Mouse (Mus musculus): Measurements from ENCODE around the gene Cct3. TPM values are rescaled to one million over a fixed set of nuclear protein-coding genes. Genes with fewer than 3 reads are reported as not detected.
"Not testable (repeated sequence)": the region's sequence is repeated elsewhere in the genome, so short reads cannot be mapped to it uniquely, and the experiment has no call there.

Cct3 gene
- polyA plus RNA-seq, 1 experiment from 2014 or later = 746 TPM

DNA sequence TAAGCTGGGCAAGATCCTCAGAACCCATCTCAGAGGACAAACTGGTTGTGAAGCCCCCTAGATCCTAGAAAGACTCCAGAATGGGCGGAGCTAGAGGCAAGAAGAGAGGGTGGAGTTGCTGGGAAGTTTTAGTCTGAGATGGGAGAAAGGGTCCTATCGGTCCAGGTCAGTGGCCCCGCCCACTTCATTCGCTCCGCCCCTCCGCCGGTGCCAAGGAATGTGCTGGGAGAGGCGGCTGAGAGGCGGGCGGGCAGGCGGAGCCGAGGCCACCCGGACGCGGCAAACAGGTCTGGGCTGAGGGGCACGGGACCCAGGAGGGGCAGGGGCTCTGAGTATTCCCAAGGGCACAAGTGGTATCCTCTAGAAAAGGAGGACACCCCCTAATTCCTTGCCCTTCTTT is 67.4 kb downstream of the Cct3 start, which contains the start of gene Paqr6:
Paqr6 (plus strand) TSS at position 248 of the 400 bp plus-strand sequence.
- Histone ChIP-seq H3K27me3 (ENCODE audit: control insufficient read depth, insufficient read depth, low read length) (peaks cover 14% of the 10 kb centered on the region), H3K4me1 (ENCODE audit: control insufficient read depth, insufficient read depth, low read length) (no peaks in the 10 kb centered on the region), H3K9ac (ENCODE audit: low read length) (no peak within 1 kb of the TSS), H3K9me3 (ENCODE audit: control insufficient read depth, low read length) (no peaks in the 10 kb centered on the region), H3K36me3 (ENCODE audit: control insufficient read depth, insufficient read depth, low read length) (peaks cover 21% of the 10 kb centered on the region), H3K27ac (ENCODE audit: low read depth, low read length) (no peak within 1 kb of the TSS), H3K4me3 (ENCODE audit: low read depth, low read length) (no peak within 1 kb of the TSS), H3K4me2 (no peak within 1 kb of the TSS)
- ATAC-seq (ENCODE audit: low FRiP score) (no peak), DNase-seq (ENCODE audit: low spot score, missing footprints) (no peak)
- WGBS = 1% methylated on average over 16 of the region's 16 CpGs

DNA sequence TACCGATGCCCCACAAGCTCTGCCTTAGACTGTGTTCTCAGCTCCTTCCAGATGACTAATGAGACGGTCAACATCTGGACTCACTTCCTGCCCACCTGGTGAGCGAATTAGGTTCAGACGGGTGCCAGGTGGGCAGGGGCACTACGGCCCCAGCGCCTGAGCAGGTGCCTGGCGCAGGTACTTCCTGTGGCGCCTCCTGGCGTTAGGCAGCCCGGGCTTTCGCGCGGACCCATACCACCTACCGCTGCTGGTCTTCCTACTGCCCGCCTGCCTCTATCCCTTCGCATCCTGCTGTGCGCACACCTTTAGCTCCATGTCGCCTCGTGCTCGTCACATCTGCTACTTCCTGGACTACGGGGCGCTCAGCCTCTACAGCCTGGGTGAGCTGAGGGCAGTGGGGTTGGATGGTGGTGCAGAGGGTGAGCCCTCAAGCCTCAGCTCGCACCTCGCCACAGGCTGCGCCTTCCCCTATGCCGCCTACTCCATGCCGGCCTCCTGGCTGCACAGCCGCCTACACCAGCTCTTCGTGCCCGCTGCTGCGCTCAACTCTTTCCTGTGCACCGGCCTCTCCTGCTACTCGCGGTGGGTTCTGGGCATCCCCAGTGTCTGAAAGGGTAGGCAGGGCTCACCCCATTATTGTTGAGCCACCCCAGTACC is 68.9 kb downstream of the Cct3 start:
- 42% methylated on average over 34 of the region's 34 CpGs for WGBS
- Histone ChIP-seq H3K4me2 (no peak overlapping the region), H3K27ac (ENCODE audit: low read depth, low read length) (no peak overlapping the region), H3K36me3 (ENCODE audit: control insufficient read depth, insufficient read depth, low read length) (peaks cover 8% of the 10 kb centered on the region), H3K9me3 (ENCODE audit: control insufficient read depth, low read length) (peaks cover 2% of the 10 kb centered on the region; the same call in 1 of the 2 replicates), H3K9ac (ENCODE audit: low read length) (no peak overlapping the region), H3K27me3 (ENCODE audit: control insufficient read depth, insufficient read depth, low read length) (peaks cover 14% of the 10 kb centered on the region), H3K4me1 (ENCODE audit: control insufficient read depth, insufficient read depth, low read length) (no peaks in the 10 kb centered on the region), H3K4me3 (ENCODE audit: low read depth, low read length) (no peak overlapping the region)
- no peak for DNase-seq (ENCODE audit: low spot score, missing footprints)
- no peak for ATAC-seq (ENCODE audit: low FRiP score)

DNA sequence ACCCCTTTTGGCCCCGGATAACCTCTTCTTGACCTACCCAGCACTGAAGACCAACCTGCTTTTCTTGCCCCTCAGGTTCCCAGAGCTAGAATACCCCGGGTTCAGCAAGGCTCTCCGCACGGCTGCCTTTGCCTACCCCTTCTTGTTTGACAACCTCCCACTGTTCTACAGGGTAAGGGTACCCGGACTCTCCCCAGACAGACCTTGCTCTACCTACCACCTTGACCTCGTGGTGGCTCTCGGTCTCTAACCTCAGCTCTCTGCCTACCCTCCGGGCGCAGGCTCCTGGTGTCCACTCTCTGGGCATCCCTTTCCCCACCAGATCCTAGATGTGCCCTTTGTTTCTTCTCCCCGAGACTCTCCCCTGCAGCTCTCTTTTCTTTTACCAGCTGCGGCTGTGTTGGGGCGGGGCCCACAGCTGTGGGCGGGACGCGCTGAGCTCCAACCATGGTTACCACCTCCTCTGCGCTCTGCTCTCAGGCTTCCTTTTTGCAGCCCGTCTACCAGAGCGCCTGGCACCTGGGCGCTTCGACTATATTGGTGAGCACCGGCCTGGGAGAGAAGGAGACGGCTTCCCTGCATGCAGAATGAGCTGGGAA is 70.0 kb downstream of the Cct3 start:
- 5% methylated on average over 18 of the region's 22 CpGs for WGBS
- peaks cover 14% of the 10 kb centered on the region for H3K27me3 ChIP-seq (ENCODE audit: control insufficient read depth, insufficient read depth, low read length)
- DNase-seq (ENCODE audit: low spot score, missing footprints); H3K4me3 ChIP-seq (ENCODE audit: low read depth, low read length); H3K9me3 ChIP-seq (ENCODE audit: control insufficient read depth, low read length); H3K4me1 ChIP-seq (ENCODE audit: control insufficient read depth, insufficient read depth, low read length); H3K27ac ChIP-seq (ENCODE audit: low read depth, low read length); H3K36me3 ChIP-seq (ENCODE audit: control insufficient read depth, insufficient read depth, low read length): not testable (repeated sequence)
- ATAC-seq (ENCODE audit: low FRiP score) = peak; percentile 76
- H3K9ac ChIP-seq (ENCODE audit: low read length) = peak overlapping the region; percentile 38; the same call in 1 of the 2 replicates
- H3K4me2 ChIP-seq = peak overlapping the region; percentile 28; the same call in 1 of the 2 replicates

DNA sequence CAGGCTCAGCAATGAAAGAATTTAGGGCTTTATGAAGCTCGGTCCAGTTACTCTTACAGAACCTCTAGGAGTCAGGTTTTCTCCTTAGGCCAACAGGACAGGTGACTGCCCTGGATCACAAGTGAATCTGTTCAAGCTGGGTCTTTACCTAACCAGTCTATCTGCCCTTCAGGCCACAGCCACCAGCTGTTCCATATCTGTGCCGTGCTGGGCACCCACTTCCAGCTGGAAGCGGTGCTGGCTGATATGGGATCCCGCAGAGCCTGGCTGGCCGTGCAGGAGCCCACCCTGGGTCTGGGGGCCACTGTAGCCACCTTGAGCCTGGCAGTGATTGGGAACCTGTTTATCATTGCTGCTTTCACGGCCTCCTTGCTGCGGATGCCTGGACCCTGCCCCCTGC is 70.6 kb downstream of the Cct3 start:
- H3K9me3 ChIP-seq (ENCODE audit: control insufficient read depth, low read length); H3K4me3 ChIP-seq (ENCODE audit: low read depth, low read length); DNase-seq (ENCODE audit: low spot score, missing footprints); H3K27ac ChIP-seq (ENCODE audit: low read depth, low read length); H3K36me3 ChIP-seq (ENCODE audit: control insufficient read depth, insufficient read depth, low read length); H3K9ac ChIP-seq (ENCODE audit: low read length); H3K4me2 ChIP-seq; H3K4me1 ChIP-seq (ENCODE audit: control insufficient read depth, insufficient read depth, low read length): not testable (repeated sequence)
- ATAC-seq (ENCODE audit: low FRiP score) = peak; percentile 24; the same call in 1 of the 2 replicates
- 38% methylated on average over 3 of the region's 7 CpGs for WGBS
- H3K27me3 ChIP-seq (ENCODE audit: control insufficient read depth, insufficient read depth, low read length) = peaks cover 14% of the 10 kb centered on the region

DNA sequence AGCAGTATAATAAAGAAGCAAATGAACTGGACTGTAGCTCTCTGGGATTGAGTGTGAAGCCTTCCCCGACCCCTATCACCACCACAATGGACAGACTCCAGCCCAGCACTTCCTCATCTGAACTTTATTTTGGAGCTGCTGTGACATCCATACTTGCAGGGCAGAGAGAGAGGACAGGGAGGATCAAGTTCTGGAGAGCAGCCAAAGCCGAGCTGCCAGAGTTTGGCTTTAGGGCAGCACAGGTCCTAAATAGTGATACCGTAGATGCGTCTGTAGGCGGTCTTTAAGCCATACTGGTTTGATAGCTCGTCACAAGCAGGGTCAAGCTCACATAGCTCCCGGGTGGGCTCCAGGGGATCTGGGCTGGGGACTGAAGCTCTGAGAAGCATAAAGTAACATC is 71.6 kb downstream of the Cct3 start:
- H3K4me1 ChIP-seq (ENCODE audit: control insufficient read depth, insufficient read depth, low read length); ATAC-seq (ENCODE audit: low FRiP score); H3K4me3 ChIP-seq (ENCODE audit: low read depth, low read length); H3K36me3 ChIP-seq (ENCODE audit: control insufficient read depth, insufficient read depth, low read length); H3K9me3 ChIP-seq (ENCODE audit: control insufficient read depth, low read length); H3K27ac ChIP-seq (ENCODE audit: low read depth, low read length); H3K4me2 ChIP-seq; H3K9ac ChIP-seq (ENCODE audit: low read length); DNase-seq (ENCODE audit: low spot score, missing footprints): not testable (repeated sequence)
- peaks cover 14% of the 10 kb centered on the region for H3K27me3 ChIP-seq (ENCODE audit: control insufficient read depth, insufficient read depth, low read length)
- WGBS = 89% methylated on average over 7 of the region's 7 CpGs

Other genes starting within 250 kb of the Cct3 start
- gene Naxe, start 238.6 kb upstream of the Cct3 start, polyA plus RNA-seq (2014; fragmentation: Nextera tagmentation; extraction: Ambion mirVana) = 126 and 128 TPM in 2 replicates
- not detected in 2 replicates for gene Ttc24, start 218.8 kb upstream of the Cct3 start, polyA plus RNA-seq (2014; fragmentation: Nextera tagmentation; extraction: Ambion mirVana)
- gene Iqgap3, start 215.1 kb upstream of the Cct3 start, polyA plus RNA-seq (2014; fragmentation: Nextera tagmentation; extraction: Ambion mirVana) = 15.0 and 16.5 TPM in 2 replicates
- gene Mef2d, start 154.7 kb upstream of the Cct3 start, polyA plus RNA-seq (2014; fragmentation: Nextera tagmentation; extraction: Ambion mirVana) = 9.0 and 10.9 TPM in 2 replicates
- 0.15 TPM in 1 of 2 replicates, not detected in the other for gene Rhbg, start 42.4 kb upstream of the Cct3 start, polyA plus RNA-seq (2014; fragmentation: Nextera tagmentation; extraction: Ambion mirVana)
- gene Gm38392, start 9.9 kb upstream of the Cct3 start, polyA plus RNA-seq (2014; fragmentation: Nextera tagmentation; extraction: Ambion mirVana) = 0.11 TPM in 1 of 2 replicates, not detected in the other
- 7.5 and 7.9 TPM in 2 replicates for gene Tsacc, start 117 bp upstream of the Cct3 start, polyA plus RNA-seq (2014; fragmentation: Nextera tagmentation; extraction: Ambion mirVana)
- gene Glmp, start 27.9 kb downstream of the Cct3 start, polyA plus RNA-seq (2014; fragmentation: Nextera tagmentation; extraction: Ambion mirVana) = 70.2 and 73.7 TPM in 2 replicates
- 0.90 and 1.4 TPM in 2 replicates for gene Tmem79, start 39.0 kb downstream of the Cct3 start, polyA plus RNA-seq (2014; fragmentation: Nextera tagmentation; extraction: Ambion mirVana)
- 45.8 and 46.8 TPM in 2 replicates for gene Smg5, start 39.1 kb downstream of the Cct3 start, polyA plus RNA-seq (2014; fragmentation: Nextera tagmentation; extraction: Ambion mirVana)
- 0.15 and 0.29 TPM in 2 replicates for gene Paqr6, start 67.5 kb downstream of the Cct3 start, polyA plus RNA-seq (2014; fragmentation: Nextera tagmentation; extraction: Ambion mirVana)
- gene Bglap3, start 75.6 kb downstream of the Cct3 start, polyA plus RNA-seq (2014; fragmentation: Nextera tagmentation; extraction: Ambion mirVana) = 0.08 and 0.12 TPM in 2 replicates
- gene Bglap2, start 81.6 kb downstream of the Cct3 start, polyA plus RNA-seq (2014; fragmentation: Nextera tagmentation; extraction: Ambion mirVana) = not detected in 2 replicates
- gene Bglap, start 87.3 kb downstream of the Cct3 start, polyA plus RNA-seq (2014; fragmentation: Nextera tagmentation; extraction: Ambion mirVana) = 0.48 TPM in 1 of 2 replicates, not detected in the other
- gene Pmf1, start 113.2 kb downstream of the Cct3 start, polyA plus RNA-seq (2014; fragmentation: Nextera tagmentation; extraction: Ambion mirVana) = 128 and 132 TPM in 2 replicates
- gene Slc25a44, start 128.0 kb downstream of the Cct3 start, polyA plus RNA-seq (2014; fragmentation: Nextera tagmentation; extraction: Ambion mirVana) = 20.8 and 22.3 TPM in 2 replicates
- 6.3 and 6.8 TPM in 2 replicates for gene Sema4a, start 164.1 kb downstream of the Cct3 start, polyA plus RNA-seq (2014; fragmentation: Nextera tagmentation; extraction: Ambion mirVana)
- 17.9 and 21.2 TPM in 2 replicates for gene Lmna, start 212.8 kb downstream of the Cct3 start, polyA plus RNA-seq (2014; fragmentation: Nextera tagmentation; extraction: Ambion mirVana)
- gene Mex3a, start 235.3 kb downstream of the Cct3 start, polyA plus RNA-seq (2014; fragmentation: Nextera tagmentation; extraction: Ambion mirVana) = 44.5 and 45.1 TPM in 2 replicates